Mouse (Mus musculus): Measurements from ENCODE around the gene Cdkn1c. TPM values are rescaled to one million over a fixed set of nuclear protein-coding genes. Genes with fewer than 3 reads are reported as not detected.

Gene Cdkn1c
- total RNA-seq (2022), result 1,000 to 10,000 TPM in 1 of 4 experiments, 100 to 1,000 TPM in 3; 211 to 1,262 (median 590) TPM

- DNase-seq, result peak; percentile 85
Observed at GRCm38 (mm10) chr7:143460874-143461273, at the start of gene Cdkn1c. TSS of gene Cdkn1c (minus strand) at chr7:143461050.

GRCm38 (mm10) chr7:143509566-143509965, 48.7 kb upstream of the Cdkn1c start:
- no peak for DNase-seq

- peak; percentile 37 for DNase-seq
Observed at GRCm38 (mm10) chr7:143506675-143507074, 45.8 kb upstream of the Cdkn1c start.

GRCm38 (mm10) chr7:143506271-143506670, 45.4 kb upstream of the Cdkn1c start:
- DNase-seq, result no peak

GRCm38 (mm10) chr7:143505823-143506222, 45.0 kb upstream of the Cdkn1c start:
- peak; percentile 51 for DNase-seq

GRCm38 (mm10) chr7:143505411-143505810, 44.6 kb upstream of the Cdkn1c start:
- no peak for DNase-seq

- DNase-seq, result no peak
Observed at GRCm38 (mm10) chr7:143503926-143504325, 43.1 kb upstream of the Cdkn1c start.

- DNase-seq, result no peak
Observed at GRCm38 (mm10) chr7:143502418-143503200, 41.8 kb upstream of the Cdkn1c start, which contains the start of gene Phlda2. TSS of gene Phlda2 (minus strand) at chr7:143503150.

- no peak for DNase-seq
Observed at GRCm38 (mm10) chr7:143501643-143502417, 41.0 kb upstream of the Cdkn1c start.

GRCm38 (mm10) chr7:143500912-143501311, 40.1 kb upstream of the Cdkn1c start:
- DNase-seq, result no peak

- DNase-seq, result no peak
Observed at GRCm38 (mm10) chr7:143498584-143498983, 37.7 kb upstream of the Cdkn1c start.

GRCm38 (mm10) chr7:143495104-143495961, 34.5 kb upstream of the Cdkn1c start:
- no peak for DNase-seq

GRCm38 (mm10) chr7:143493616-143494126, 32.8 kb upstream of the Cdkn1c start:
- DNase-seq, result no peak

GRCm38 (mm10) chr7:143489735-143490134, 28.9 kb upstream of the Cdkn1c start:
- DNase-seq, result no peak

- DNase-seq, result no peak
Observed at GRCm38 (mm10) chr7:143482541-143482940, 21.7 kb upstream of the Cdkn1c start.

GRCm38 (mm10) chr7:143481806-143482387, 21.0 kb upstream of the Cdkn1c start:
- no peak for DNase-seq

GRCm38 (mm10) chr7:143480498-143480897, 19.6 kb upstream of the Cdkn1c start:
- DNase-seq, result no peak

GRCm38 (mm10) chr7:143477800-143478199, 16.9 kb upstream of the Cdkn1c start:
- DNase-seq, result no peak

GRCm38 (mm10) chr7:143476702-143477335, 16.0 kb upstream of the Cdkn1c start:
- no peak for DNase-seq

GRCm38 (mm10) chr7:143475876-143476275, 15.0 kb upstream of the Cdkn1c start:
- no peak for DNase-seq

GRCm38 (mm10) chr7:143474811-143475210, 14.0 kb upstream of the Cdkn1c start:
- DNase-seq, result no peak

Measured in adrenal gland, adult 8-10 months (tissue).